In genomic region chr9:85693231-85694116, GRCm38 (mm10) we compare ENCODE assay signal across 8 mouse cellular contexts. TPM values are rescaled to one million over a fixed set of nuclear protein-coding genes. Genes with fewer than 3 reads are reported as not detected.
DNase-seq lines count a peak whose midpoint lies in the region; ATAC-seq and TF ChIP-seq lines count a peak whose summit lies in the region.

No protein-coding gene starts in this region.

- H3K4me3 ChIP-seq in hindbrain, embryonic 11.5 days (ENCODE audit: low read depth, low read length): no peak overlapping the region
- H3K4me3 ChIP-seq in hindbrain, embryonic 10.5 days: no peak overlapping the region
- H3K4me3 ChIP-seq in MEL (ENCODE audit: control insufficient read depth in 1 of 2, insufficient read depth in 1 of 2, low read depth in 2 of 2, low read length in 2 of 2): no peak overlapping the region
- H3K4me3 ChIP-seq in forebrain, embryonic 12.5 days (replicated peaks): no peak overlapping the region

- no peak for TF ChIP-seq POLR2A in MEL (IDR thresholded peaks at IDR 0.05; ENCODE audit: control insufficient read depth in 1 of 2, insufficient read depth in 1 of 2, low read depth in 1 of 2, low read length in 2 of 2, poor library complexity in 1 of 2)

- H3K4me2 ChIP-seq in hindbrain, embryonic 11.5 days (replicated peaks; ENCODE audit: low read depth, low read length): no peak overlapping the region
- H3K4me2 ChIP-seq in forebrain, embryonic 12.5 days: no peak overlapping the region

- no peak for TF ChIP-seq EP300 in MEL (IDR thresholded peaks at IDR 0.05; ENCODE audit: low read depth in 1 of 2, low read length in 2 of 2)

- no peaks in the 10 kb centered on the region for H3K4me1 ChIP-seq in hindbrain, embryonic 11.5 days (replicated peaks; ENCODE audit: control insufficient read depth, insufficient read depth, low read length)
- no peaks in the 10 kb centered on the region for H3K4me1 ChIP-seq in hindbrain, embryonic 10.5 days (replicated peaks)
- H3K4me1 ChIP-seq in MEL (ENCODE audit: control insufficient read depth in 1 of 2, insufficient read depth in 2 of 2, low read length in 2 of 2): no peaks in the 10 kb centered on the region
- H3K4me1 ChIP-seq in forebrain, embryonic 12.5 days: no peaks in the 10 kb centered on the region

- TF ChIP-seq CTCF in MEL (IDR thresholded peaks at IDR 0.05 in 2 of 3, conservative IDR thresholded peaks at IDR 0.05 in 1 of 3; ENCODE audit: control insufficient read depth in 1 of 3, insufficient read depth in 1 of 3, low read depth in 2 of 3, low read length in 3 of 3, poor library complexity in 1 of 3, severe bottlenecking in 1 of 3): peak in 1 of 3 experiments; percentile 6; a peak in 1 of 6 replicates

- H3K9ac ChIP-seq in hindbrain, embryonic 11.5 days (ENCODE audit: low read depth, low read length): no peak overlapping the region
- H3K9ac ChIP-seq in MEL (ENCODE audit: control insufficient read depth, low read depth, low read length, poor library complexity, severe bottlenecking): no peak overlapping the region
- no peak overlapping the region for H3K9ac ChIP-seq in forebrain, embryonic 12.5 days

- no peaks in the 10 kb centered on the region; the same call in 1 of the 2 replicates for H3K79me2 ChIP-seq in MEL (ENCODE audit: control insufficient read depth, insufficient read depth, low read length, poor library complexity)

- ATAC-seq in hindbrain, embryonic 11.5 days (ENCODE audit: low FRiP score): peak; percentile 61; the same call in 1 of the 2 replicates
- peak; percentile 71; the same call in 1 of the 2 replicates for ATAC-seq in forebrain, embryonic 12.5 days (ENCODE audit: low FRiP score)
- ATAC-seq in megakaryocyte, adult 5-6 weeks (ENCODE audit: poor library complexity, severe bottlenecking): peak; percentile 24; the same call in 1 of the 2 replicates
- ATAC-seq in CD4-positive, CD25-positive, alpha-beta regulatory T cell, adult 4 months: no peak

- H3K27me3 ChIP-seq in hindbrain, embryonic 11.5 days (ENCODE audit: control insufficient read depth, insufficient read depth, low read length): no peaks in the 10 kb centered on the region
- no peaks in the 10 kb centered on the region for H3K27me3 ChIP-seq in hindbrain, embryonic 10.5 days (ENCODE audit: insufficient read depth, poor library complexity, severe bottlenecking)
- no peaks in the 10 kb centered on the region for H3K27me3 ChIP-seq in MEL (ENCODE audit: control insufficient read depth in 1 of 2, insufficient read depth in 2 of 2, low read length in 2 of 2)
- H3K27me3 ChIP-seq in forebrain, embryonic 12.5 days: no peaks in the 10 kb centered on the region

- peak; percentile 18; the same call in 1 of the 2 replicates for TF ChIP-seq RAD21 in MEL (IDR thresholded peaks at IDR 0.05; ENCODE audit: low read depth, low read length)

- no peaks in the 10 kb centered on the region for H3K9me3 ChIP-seq in hindbrain, embryonic 11.5 days (ENCODE audit: control insufficient read depth, low read length)
- H3K9me3 ChIP-seq in hindbrain, embryonic 10.5 days: no peaks in the 10 kb centered on the region
- no peaks in the 10 kb centered on the region for H3K9me3 ChIP-seq in MEL (replicated peaks; ENCODE audit: insufficient read depth, low read length)
- no peaks in the 10 kb centered on the region for H3K9me3 ChIP-seq in forebrain, embryonic 12.5 days

- 79% methylated on average over 6 of the region's 6 CpGs for WGBS in hindbrain, embryonic 11.5 days
- 76% methylated on average over 6 of the region's 6 CpGs for WGBS in hindbrain, embryonic 10.5 days
- 69% methylated on average over 6 of the region's 6 CpGs for WGBS in forebrain, embryonic 12.5 days

- DNase-seq in hindbrain, embryonic 11.5 days (ENCODE audit: low spot score): no peak
- DNase-seq in hindbrain, embryonic 10.5 days (ENCODE audit: low spot score): no peak
- DNase-seq in MEL (ENCODE audit: low read depth, low spot score): no peak
- no peak for DNase-seq in thymus, postnatal 10 days (ENCODE audit: low spot score in 2 of 2)
- DNase-seq in thymus, postnatal 25 days: no peak

- 0 out of 2 replicates have a peak, but pooled peaks cover 3% of the 10 kb centered on the region for H3K36me3 ChIP-seq in hindbrain, embryonic 11.5 days (ENCODE audit: control insufficient read depth, insufficient read depth, low read length)
- H3K36me3 ChIP-seq in hindbrain, embryonic 10.5 days: peaks cover 77% of the 10 kb centered on the region
- H3K36me3 ChIP-seq in MEL (ENCODE audit: control insufficient read depth in 1 of 2, insufficient read depth in 2 of 2, low read length in 2 of 2): peaks cover 0 to 32% of the 10 kb centered on the region in 2 experiments; a peak in 2 of 4 replicates
- peaks cover 45% of the 10 kb centered on the region for H3K36me3 ChIP-seq in forebrain, embryonic 12.5 days (replicated peaks)

- H3K27ac ChIP-seq in hindbrain, embryonic 11.5 days (ENCODE audit: low read depth, low read length): no peak overlapping the region
- H3K27ac ChIP-seq in hindbrain, embryonic 10.5 days: no peak overlapping the region
- H3K27ac ChIP-seq in MEL (ENCODE audit: control insufficient read depth, low read depth, low read length): no peak overlapping the region
- H3K27ac ChIP-seq in forebrain, embryonic 12.5 days: no peak overlapping the region

TF ChIP-seq in MEL, 35 proteins besides CTCF, POLR2A, EP300 and RAD21:
- TF ChIP-seq NRF1 (IDR thresholded peaks at IDR 0.05; ENCODE audit: insufficient read depth, low read depth, low read length, poor library complexity, severe bottlenecking) (no peak), JUND (IDR thresholded peaks at IDR 0.05; ENCODE audit: low read depth, low read length) (no peak), USF2 (IDR thresholded peaks at IDR 0.05; ENCODE audit: borderline replicate concordance in 1 of 2, insufficient read depth in 1 of 2, low read depth in 1 of 2, low read length in 2 of 2) (no peak), RCOR1 (IDR thresholded peaks at IDR 0.05; ENCODE audit: low read depth, low read length) (no peak), SIN3A (IDR thresholded peaks at IDR 0.05; ENCODE audit: low read length) (no peak)

RNA-seq across cellular contexts. Expression of gene Ibtk, which starts 55.7 kb away (rescaled TPM):
- polyA plus RNA-seq in hindbrain, embryonic 11.5 days (2014; fragmentation: Nextera tagmentation; extraction: Ambion mirVana): 45.2 and 47.4 TPM in 2 replicates
- polyA plus RNA-seq in hindbrain, embryonic 10.5 days (2016; fragmentation: Nextera tagmentation; extraction: Ambion mirVana): 30.8 and 33.0 TPM in 2 replicates
- total RNA-seq in MEL (2012; rRNA removed): 20.0 and 23.7 TPM in 2 replicates
- polyA plus RNA-seq in MEL (2012; ENCODE audit: insufficient read depth in 1 of 2, insufficient read length in 2 of 2, low read depth in 1 of 2, low replicate concordance in 2 of 2, missing spikeins in 1 of 2): 10 to 100 TPM; 21.1 to 53.7 TPM
- polyA plus RNA-seq in forebrain, embryonic 12.5 days (2016; fragmentation: Nextera tagmentation; extraction: Ambion mirVana): 44.0 and 44.4 TPM in 2 replicates
- total RNA-seq in megakaryocyte, adult 5-6 weeks (2015): 38.2 and 46.3 TPM in 2 replicates
- total RNA-seq in megakaryocyte, adult 5-6 weeks (2017): 93.1 and 99.6 TPM in 2 replicates
- 10 to 100 TPM; 20.5 to 33.2 TPM for polyA plus RNA-seq in CD4-positive, CD25-positive, alpha-beta regulatory T cell, adult 4 months (2017; shearing (Covaris generic))
